Mouse (Mus musculus): ENCODE measurements around the gene Foxn1.

Gene Foxn1

GRCm38 (mm10) chr11:78386508-78387043 is at the start of gene Foxn1:
TSS of gene Foxn1 (minus strand) at chr11:78386558.
- DNase-seq (ENCODE audit: low read depth, low spot score): no peak

DNA sequence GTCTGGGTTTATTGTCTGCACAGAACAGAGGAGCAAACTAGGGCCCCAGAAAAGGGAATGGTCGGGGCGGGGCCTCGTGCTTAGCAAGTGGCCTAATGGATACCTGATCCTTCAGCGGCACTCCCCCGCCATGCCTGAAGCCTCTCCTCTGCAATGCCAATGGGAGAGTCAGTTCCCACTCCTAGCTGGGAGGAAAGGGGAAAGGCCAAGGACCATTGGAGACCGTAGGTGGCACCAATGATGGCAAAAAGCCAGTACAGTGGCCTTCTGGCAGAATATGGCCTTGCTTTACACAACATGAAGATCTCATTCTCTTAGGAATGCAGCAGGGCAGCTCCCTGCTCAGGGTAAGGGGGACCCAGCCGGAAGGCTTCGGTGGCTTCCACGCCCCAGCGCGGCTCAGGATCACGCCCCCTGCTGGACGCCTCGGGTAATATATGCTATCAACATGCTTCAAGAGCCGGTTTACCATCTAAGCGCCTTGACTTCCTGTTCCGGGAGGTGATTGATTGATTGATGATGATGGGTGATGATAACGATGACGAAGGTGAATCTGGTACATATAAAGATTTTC is 49.5 kb upstream of the Foxn1 start:
- peak; percentile 16 for DNase-seq (ENCODE audit: low read depth, low spot score)

- no peak for DNase-seq (ENCODE audit: low read depth, low spot score)
Observed at GRCm38 (mm10) chr11:78434052-78434451, 47.7 kb upstream of the Foxn1 start.

DNA sequence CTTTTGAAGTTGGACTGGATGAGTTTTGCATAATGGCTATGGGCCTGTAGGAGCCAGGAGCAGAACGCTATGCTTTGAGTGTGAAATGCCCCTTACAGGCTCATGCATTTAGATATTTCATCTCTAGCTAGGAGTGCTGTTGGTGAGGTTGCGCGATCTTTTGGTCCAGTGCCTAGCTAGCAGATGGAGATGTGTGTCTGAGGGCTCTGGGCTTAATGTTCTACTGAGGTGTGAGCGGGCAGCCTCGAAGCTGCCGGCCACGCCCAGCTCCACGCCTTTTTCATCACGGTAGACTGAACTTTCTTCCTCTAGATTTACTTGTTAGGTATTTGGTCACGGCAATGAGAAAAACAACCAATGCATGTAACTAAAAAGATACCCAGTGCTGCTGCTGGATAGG is 44.8 kb upstream of the Foxn1 start:
- no peak for DNase-seq (ENCODE audit: low read depth, low spot score)

DNA sequence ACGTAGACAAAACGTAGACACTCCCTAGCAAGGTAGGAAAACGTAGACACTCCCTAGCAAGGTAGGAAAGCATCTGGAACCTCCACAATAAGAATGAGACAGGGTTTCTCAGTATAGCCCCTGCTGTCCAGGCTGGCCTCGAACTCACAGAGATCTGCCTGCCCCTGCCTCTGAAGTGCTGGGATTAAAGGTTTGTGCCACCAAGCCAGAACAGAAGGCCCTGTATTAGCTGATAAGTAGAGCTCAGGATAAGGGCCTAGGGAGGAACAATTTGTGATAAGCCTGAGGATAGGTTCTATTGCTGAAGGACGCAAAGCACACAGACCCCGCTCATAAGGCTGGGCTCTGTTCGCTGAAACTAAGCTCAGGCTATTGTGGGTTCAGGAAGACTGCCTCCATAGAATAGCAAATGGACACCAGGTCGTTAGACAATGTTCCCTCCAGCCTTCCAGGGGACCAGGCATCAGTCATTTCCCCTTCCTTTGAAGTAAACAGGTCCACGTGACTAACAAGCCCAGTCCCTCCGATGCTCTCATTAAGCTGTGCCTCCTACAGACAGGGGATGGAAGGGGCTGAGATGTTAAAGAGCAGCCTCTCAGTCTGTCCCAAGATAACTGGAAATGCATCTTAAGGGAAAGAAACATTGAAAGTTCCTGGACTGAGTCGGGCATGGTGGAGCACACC is 44.0 kb upstream of the Foxn1 start:
- DNase-seq (ENCODE audit: low read depth, low spot score): no peak

DNA sequence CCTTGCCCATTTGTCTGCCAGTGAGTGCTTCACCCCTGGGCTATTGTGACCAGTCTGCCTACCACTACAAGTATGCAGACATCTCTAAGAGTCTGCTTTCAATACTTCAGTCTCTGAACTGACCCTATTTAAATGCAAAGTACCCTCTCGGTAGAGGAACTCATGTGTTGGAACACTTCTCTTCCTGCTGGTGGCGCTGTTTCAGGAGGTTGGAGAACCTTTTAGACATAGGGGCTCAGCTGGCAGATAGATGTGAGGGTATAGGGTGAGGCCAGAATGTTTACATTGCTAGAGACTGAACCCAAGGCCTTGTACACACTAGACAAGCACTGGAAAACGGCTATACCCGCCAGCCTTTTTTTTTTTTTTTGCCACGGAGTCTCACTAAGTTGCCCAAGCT is 42.0 kb upstream of the Foxn1 start:
- no peak for DNase-seq (ENCODE audit: low read depth, low spot score)

- no peak for DNase-seq (ENCODE audit: low read depth, low spot score)
Observed at GRCm38 (mm10) chr11:78427655-78428054, 41.3 kb upstream of the Foxn1 start.

DNA sequence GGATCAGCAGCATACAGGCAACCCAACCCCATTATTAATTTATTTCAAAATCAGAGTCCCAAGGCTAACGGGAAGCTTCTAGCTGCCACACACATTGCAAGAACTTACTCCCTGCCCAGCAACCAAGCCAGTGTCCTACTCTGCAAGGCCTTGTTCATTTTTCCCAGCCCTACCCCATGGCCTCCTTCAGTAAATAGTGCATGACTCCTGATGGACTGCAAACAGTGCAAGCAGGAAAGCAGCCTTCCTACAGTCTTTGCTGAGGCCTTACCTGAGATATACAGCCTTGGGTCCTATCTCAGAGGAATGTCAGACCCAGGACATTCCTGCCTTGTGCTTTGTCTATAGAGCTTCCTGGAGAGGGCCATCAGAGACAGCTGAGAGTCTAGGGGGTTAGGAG is 39.2 kb upstream of the Foxn1 start:
- DNase-seq (ENCODE audit: low read depth, low spot score): no peak

- no peak for DNase-seq (ENCODE audit: low read depth, low spot score)
Observed at GRCm38 (mm10) chr11:78424352-78424751, 38.0 kb upstream of the Foxn1 start.

DNA sequence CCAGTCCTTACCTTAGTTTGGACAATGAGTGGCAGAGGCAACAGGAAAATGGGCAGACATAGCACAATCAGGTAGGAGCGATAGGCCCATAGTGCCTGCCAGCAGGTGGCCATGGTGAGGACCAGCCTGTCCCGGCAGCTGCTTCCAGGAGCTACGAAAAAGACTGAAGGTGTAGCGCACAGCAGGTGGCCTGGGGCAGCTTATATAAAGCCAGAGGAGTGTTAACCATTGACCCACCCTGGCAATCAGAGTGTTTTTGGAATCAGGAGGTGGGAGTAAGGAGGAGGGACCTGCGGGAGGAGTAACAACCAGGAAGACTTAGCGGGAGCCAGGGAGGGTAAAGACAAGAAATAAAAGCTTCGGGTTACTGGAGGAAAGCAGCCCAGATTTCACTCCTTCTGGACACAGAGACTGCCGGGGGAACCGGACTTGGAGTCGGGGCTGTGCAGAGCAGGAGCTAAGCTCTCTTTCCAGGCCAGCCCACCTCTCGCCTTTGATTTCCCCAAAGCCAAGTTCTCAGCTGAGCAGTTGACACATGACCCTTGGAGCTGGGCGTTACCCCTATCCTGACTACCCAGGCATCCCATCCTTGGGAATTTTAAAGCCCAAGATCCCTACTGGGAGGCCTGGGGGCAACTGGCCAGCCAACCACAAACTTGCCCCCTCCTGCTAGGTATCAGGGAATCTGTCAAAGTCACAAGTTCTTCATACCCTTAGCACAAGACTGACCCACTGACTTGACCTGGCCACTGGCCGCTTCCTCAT is 35.9 kb upstream of the Foxn1 start, which contains the start of gene Slc13a2:
Slc13a2 (minus strand) TSS at position 163 of the 765 bp plus-strand sequence.
- no peak for DNase-seq (ENCODE audit: low read depth, low spot score)

DNA sequence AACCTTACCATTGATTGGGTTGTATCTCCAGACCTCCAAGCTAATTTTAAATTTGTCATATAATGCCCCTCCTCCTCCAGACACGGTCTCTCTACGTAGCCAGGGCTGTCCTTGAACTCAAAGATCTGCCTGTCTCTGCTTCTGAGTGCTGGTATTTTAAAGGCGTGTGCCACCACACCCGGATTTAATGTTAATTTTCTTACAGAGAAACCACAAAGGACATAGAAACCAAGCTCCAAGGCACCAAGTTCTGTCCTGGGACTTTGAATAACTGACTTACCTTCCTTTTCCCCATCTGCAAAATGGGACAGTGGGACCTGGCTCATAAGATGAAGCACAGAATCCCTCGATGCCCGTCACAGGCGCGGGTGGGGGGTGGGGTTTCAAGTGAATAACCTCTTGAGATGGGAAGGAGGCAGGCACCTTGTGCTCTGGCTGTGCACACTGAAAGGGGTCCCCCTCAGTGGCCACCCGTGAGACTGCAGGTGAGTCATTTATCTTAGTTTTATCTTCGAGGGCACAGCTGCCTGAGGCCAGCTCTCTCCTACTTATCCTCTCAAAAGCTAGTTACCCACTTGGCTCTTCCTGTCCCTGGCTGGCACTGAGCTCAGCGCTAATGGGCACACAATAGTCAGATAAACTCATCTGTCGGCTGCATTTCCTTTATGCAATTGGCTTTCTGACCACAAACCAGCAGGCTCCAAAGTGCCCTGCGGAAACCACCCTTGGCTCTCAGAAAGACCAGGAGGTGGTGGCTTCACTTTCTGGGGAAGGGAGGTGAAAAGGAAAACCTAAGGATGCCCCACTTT is 35.0 kb upstream of the Foxn1 start:
- no peak for DNase-seq (ENCODE audit: low read depth, low spot score)

DNA sequence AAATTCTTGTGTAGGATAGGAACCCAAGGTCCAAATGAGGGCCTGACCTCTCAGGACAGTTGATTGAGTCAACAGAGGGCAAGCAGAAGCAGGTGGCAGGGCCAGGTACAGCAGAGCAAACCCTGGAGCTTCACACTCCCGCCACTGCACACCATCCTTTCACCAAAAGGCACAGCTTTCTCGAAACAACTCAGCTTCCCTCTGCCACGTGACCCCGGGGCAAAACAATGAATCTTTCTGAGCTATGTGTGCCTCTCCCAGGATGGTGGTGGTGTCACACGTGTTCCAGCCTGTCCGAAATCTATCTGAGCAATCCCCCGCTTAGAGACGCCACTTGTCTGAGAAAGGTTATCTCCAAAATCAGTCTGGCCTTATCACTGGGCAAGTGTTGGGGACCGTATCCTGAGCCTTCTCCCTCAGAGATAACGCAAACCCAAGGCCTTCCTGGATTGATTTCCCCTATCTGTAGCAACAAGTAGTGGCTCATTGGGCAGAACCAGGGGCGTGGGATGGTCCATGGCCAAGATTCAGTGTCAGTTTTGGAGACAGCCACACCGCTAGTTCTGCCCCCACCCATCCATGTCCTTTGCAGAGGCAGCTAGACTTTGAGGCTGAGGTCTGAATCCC is 34.0 kb upstream of the Foxn1 start:
- DNase-seq (ENCODE audit: low read depth, low spot score): no peak

DNA sequence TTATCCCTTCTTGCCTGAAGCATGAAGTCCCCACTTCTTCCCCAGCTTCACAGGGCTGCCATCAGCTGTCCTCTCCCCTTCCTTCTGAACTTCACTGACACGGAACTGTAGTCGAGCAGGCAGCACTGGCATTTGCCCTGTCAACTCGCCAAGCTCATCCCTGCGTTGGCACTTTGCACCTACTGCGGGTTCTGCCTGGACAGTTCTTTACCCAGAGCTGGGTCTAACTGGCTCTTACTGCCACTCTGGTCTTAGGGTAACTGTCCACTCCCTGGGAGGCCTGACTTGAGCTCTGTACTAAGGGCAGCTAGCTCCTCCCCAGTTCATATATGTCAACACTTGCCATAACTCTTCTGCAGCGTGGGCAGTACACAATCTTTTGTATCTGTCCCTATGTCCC is 30.5 kb upstream of the Foxn1 start:
- no peak for DNase-seq (ENCODE audit: low read depth, low spot score)

DNA sequence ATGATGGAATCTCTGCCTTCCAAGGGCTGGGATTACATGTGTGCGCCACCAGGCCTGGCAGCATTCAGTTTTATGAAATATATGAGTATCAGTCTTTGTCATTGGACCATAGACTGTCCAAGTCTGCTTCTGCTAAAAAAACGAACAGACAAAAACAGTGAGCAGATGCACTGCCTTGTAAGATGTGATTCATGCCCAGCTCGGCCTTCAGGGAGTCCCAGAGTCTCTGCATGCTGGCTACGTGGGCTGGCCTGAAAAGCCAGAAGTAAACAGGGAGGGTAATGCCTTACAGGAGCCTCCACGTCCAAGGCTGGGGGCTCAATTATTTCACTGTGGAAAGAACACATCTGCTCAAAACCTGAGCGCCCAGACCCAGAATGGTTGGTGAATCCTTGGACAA is 26.5 kb upstream of the Foxn1 start:
- no peak for DNase-seq (ENCODE audit: low read depth, low spot score)

DNA sequence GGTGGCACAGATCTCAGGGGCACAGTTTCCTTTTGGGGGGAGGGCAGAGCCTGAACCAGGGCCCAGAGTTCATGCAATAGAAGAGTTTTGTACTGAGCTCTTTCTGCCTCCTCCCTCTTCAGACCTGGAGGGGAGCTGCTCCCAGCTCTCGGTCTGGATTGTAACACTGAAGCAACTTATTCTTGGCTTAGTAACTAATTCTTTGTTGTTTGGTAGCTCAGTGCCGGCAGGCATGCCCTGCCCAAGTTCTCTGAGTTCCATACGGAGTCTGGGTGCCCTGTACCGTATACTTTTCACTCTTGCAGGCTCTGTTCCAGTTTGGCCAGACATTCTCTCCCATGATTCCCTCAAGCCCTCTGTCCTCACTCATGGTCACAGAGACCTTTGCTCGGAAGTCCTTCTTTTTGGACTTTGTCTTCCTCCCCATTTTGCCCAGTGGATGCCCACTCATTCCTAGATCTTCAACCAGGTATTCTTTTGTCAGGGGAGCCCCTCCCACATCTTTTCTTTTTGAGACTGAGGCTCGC is 26.0 kb upstream of the Foxn1 start:
- no peak for DNase-seq (ENCODE audit: low read depth, low spot score)

- DNase-seq (ENCODE audit: low read depth, low spot score): no peak
Observed at GRCm38 (mm10) chr11:78411606-78412323, 25.4 kb upstream of the Foxn1 start.

DNA sequence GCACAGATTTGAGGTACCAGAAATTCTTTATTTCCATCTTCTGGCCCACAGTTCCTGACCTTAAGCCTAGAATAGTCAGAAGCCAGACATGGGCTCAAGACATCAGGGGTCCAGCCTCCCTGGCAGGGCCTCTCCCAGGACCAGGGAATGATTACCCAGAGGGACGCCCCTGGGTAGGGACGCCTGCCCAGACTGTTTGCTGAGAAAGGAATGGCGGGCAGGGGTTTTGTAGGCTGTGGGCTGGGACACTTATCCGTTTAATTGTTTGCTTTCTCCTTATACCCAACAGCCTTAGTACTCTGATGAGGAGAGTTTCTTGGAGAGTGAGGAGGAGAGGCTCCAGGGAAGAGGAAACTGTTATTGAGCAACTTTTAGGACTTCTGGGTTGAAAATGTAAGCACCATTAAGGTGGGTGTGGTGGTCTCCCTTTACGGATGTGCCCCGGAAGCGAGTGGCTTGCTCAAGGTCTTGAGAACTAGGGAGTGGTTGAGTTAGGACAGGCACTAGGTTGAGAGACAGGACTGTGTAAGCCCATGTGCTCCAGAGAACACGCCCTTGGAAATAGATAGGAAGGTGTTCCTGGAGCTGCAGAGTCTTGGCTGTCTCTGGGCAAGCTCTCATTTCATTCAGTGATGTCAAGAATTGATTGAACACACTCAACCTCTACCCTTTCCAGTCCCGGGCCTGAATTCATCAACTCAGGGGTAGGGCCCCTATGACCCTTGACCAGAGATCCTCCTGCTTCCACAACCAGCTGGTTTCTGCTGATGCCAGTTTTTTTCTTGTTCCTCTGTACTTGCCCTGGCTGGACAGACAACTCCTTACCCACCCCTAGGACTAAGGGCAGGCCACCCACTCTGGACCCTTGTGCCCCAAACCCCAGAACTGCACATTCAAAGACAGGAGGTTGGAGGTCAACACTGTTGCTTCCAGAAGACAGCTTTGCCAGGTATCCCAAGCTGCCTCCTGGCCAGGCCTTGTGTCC is 22.2 kb upstream of the Foxn1 start:
- DNase-seq (ENCODE audit: low read depth, low spot score): no peak

GRCm38 (mm10) chr11:78402062-78402461 is 15.7 kb upstream of the Foxn1 start:
- DNase-seq (ENCODE audit: low read depth, low spot score): no peak

GRCm38 (mm10) chr11:78401469-78401868 is 15.1 kb upstream of the Foxn1 start:
- DNase-seq (ENCODE audit: low read depth, low spot score): no peak

Measured in retina, postnatal 7 days (tissue).